Mouse (Mus musculus): Measurements from ENCODE around the gene Atp6v1g2.

Atp6v1g2 gene

GRCm38 (mm10) chr17:35236996-35237395 is 3.5 kb downstream of the Atp6v1g2 start:
- no peak for DNase-seq (ENCODE audit: low spot score in 2 of 2)

DNA sequence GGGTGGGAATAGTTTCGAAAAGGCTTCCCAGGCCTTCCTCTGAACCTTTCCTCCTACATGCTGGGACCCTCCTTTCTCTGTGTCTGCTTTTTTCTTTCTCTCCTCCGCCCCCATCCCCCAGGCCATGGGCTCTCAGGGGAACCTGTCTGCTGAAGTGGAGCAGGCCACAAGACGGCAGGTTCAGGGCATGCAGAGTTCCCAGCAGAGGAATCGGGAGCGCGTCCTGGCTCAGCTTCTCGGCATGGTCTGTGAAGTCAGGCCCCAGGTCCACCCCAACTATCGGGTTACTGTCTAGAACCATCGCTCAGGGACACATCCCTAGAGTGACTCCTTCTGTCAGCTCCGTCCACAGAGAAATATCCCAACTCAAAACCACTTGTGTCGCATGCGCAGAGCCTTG is 4.0 kb downstream of the Atp6v1g2 start:
- DNase-seq (ENCODE audit: low spot score in 2 of 2): no peak

- no peak for DNase-seq (ENCODE audit: low spot score in 2 of 2)
Measured at GRCm38 (mm10) chr17:35239700-35240099, 6.2 kb downstream of the Atp6v1g2 start.

GRCm38 (mm10) chr17:35240384-35241304 is 7.2 kb downstream of the Atp6v1g2 start:
- no peak for DNase-seq (ENCODE audit: low spot score in 2 of 2)

GRCm38 (mm10) chr17:35241305-35242014 is 8.0 kb downstream of the Atp6v1g2 start, which contains the start of gene Ddx39b:
Ddx39b (plus strand) TSS chr17:35241746.
- peak; percentile 91 to 94 for DNase-seq (ENCODE audit: low spot score in 2 of 2)

DNA sequence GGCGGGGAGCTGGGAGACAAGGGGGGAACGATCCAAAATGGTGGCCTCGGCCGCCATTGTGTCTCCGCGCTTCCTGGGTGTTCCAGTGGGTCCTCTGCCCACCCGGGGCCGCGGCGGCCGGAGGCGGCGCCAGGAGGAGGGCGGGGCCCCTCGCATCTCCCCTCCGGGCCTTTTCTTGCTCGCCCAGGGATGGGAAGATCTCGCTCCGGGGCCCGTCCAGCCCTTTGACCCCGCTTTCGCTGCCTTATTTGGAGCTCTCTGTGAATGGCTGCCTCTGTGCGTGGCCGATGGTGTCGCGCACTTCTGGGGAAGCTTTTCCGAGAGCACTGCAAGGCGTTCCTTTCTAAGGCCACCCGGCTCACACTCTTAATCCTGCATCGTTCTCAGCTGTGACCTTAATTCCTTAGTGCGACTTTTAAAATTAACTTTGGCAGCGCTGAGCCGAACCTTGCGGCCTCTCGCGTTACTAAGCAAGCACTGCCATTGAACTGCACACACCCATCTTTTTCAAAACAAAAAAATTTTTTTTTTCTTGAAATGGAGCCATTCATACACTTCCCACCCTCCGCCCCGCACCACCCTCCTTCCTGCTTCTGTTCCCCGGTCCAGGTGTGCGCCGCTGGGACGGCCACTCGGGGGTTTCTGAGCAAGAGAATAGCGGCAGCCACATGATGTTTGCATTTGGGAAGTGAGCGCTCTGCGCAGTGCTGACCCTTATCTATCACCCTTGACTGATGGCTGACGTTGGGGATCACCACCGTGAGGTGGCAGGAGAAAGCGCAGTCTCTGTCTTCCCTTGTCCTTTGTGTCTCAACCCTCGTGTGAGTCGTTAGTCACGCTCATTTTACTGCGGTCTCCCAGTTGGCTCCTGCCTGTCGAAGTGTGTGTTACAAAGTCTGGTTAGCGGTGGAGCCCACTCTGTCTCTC is 8.8 kb downstream of the Atp6v1g2 start:
- DNase-seq (ENCODE audit: low spot score in 2 of 2): no peak

DNA sequence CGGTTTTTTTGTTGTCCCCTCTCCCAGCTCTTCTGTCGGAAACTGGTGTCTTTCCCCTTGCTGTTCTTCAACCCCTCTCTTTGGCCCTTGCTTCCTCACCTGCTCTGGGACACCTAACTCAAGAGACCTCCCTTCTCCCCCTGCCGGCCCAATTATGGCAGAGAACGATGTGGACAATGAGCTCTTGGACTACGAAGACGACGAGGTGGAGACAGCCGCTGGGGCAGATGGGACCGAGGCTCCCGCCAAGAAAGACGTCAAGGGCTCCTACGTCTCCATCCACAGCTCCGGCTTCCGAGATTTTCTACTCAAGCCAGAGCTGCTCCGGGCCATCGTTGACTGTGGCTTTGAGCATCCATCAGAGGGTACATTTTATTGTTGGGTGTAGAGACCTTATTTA is 9.6 kb downstream of the Atp6v1g2 start:
- no peak for DNase-seq (ENCODE audit: low spot score in 2 of 2)

- DNase-seq (ENCODE audit: low spot score in 2 of 2): no peak
Measured at GRCm38 (mm10) chr17:35244999-35245398, 11.5 kb downstream of the Atp6v1g2 start.

DNA sequence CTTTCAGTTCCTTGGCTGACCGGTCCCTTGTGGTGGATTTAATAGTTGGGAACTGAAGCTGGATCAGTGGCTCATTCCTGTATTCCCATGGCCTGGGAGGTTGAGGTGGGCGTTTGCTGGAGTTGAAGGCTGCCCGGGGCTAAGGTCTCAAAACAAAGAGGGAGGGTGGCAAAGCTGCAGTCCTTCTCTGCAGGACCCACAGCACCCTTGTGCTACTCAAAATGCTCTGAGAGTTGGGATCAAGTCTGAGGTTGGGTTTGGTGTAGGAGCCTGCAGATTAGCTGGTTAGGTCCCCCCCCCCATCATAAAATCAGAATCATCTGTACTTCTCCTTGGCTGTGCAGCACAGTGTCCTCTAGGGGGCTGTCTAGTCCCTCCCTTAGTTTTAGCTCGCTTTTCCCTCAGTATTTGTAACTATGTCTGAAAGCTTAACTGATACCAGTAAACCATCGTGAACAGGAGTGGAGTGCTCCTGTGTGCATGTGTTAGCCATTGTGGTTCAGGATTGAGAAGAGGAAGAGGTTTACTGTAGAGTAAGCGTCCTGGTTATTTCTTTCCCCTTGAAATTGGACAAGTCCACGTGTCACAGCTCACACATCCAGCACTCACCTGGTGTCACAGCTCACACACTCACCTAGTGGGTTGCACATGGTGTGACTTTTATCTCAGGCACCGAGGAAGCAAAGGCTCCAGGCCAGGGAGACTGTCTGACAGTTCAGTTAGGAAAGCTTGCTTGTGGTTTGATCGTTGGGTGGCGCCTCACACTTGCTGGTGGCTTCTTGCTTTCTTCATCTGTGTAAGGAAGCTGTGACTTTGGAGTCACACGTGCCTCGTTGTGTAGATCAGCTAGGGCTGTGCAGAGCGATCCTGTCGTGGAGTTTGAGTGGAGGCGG is 12.5 kb downstream of the Atp6v1g2 start:
- DNase-seq (ENCODE audit: low spot score in 2 of 2): no peak

DNA sequence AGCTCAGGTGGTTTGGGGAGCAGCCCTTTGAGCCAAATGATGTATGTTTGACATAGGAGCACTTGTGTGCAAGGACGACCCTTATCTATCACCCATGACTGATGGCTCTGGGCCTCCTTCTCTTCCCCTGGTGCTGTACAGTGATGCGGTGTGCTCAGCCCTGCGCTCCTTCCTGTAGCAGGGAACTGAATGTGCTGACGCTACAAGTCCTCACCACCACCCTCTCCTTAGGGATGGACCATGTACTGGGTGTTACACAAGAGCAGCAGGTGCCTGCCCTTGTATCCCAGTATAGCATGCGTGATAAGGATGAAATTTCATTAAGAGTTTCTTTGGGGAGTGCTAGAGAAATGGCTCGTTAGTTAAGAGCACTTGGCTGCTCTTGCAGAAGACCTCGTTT is 13.7 kb downstream of the Atp6v1g2 start:
- no peak for DNase-seq (ENCODE audit: low spot score in 2 of 2)

DNA sequence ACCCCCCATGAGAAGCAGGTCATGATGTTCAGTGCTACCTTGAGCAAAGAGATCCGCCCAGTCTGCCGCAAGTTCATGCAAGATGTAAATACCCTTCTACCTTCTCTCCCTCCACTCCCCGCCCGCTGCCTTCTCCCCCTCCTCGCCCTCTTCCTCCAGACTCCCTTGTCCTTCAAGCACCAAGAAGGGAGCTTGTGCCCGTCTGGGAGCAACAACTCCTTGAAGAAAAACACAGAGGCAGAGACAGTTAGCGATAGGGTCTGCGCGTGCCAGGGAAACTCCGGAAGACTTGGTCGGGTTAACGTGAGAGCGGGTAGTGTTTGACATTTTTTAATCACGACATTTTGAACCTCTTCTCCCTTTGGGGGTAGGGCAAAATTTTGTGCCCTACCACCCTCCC is 15.5 kb downstream of the Atp6v1g2 start:
- no peak for DNase-seq (ENCODE audit: low spot score in 2 of 2)

DNA sequence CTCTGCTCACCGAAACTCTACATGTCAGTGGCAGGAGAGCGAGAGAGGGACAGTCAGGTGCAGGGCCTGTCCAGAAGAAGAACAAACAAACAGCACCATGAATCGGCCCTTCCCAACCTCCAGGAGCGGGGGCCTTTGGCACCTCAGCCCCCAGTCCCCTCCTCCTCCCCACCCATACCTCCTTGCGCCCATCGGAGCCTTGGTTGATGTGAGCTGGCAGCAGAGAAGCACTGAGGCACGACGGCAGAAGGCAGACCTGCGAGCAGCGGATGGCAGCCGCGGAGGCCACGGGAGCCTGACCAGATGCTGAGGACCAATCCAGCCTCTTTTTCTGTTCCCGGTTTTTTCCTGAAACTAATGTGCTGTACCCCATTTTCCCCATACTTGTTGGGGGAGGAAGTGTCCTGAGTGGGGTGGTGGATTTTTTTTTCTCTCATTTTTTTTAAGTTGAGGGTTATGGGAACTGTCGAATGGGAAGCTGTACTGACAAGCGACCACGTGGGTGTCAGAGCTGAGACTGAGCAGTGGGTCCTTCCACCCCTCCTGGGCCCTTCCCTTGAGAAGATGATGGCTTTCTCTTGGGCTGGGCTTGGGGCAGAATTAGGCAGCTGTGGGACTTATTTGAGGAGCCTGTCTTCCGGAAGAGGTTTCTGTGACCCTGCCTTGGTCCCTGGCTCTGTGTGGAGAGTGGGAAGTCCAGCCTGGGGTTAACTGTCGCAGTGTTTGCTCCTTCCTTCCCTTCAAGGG is 16.2 kb downstream of the Atp6v1g2 start:
- DNase-seq (ENCODE audit: low spot score in 2 of 2): no peak

DNA sequence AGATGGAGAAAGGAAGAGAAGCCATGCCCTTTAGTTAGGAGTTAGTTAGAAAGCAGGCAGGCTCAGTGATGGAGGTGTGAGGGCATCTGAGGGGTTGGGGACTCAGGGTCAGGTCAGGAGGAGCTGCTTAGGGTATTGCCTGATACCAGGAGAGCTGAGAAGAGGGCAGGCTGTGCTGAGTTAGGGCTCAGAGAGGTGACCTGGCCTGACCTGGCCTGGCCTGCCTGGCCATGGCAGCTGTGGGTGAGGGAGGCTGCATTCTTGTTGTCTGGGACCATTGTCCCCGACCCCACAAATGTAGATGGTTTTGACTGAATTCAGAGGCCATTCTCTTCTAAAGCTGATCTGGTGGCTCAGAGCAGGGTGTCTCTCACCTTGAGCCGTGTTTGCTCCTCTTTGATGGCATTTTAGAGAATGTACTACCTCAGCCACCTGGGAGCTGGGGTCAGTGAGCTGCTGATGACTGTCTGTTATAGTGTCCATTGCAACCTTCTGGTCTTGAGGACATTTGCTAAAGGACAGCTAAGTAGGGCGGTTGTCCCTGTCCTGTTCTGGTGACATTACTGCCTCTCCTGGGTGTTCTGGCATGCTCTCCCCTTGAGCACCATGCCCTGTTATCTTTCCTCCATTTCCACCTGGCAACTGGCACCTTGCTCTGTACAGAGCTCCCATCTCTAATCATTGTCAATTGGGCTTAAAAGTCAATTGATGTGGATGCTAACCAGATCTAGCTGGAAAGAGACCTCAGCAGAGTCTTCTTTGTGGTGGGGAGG is 17.1 kb downstream of the Atp6v1g2 start:
- DNase-seq (ENCODE audit: low spot score in 2 of 2): no peak

DNA sequence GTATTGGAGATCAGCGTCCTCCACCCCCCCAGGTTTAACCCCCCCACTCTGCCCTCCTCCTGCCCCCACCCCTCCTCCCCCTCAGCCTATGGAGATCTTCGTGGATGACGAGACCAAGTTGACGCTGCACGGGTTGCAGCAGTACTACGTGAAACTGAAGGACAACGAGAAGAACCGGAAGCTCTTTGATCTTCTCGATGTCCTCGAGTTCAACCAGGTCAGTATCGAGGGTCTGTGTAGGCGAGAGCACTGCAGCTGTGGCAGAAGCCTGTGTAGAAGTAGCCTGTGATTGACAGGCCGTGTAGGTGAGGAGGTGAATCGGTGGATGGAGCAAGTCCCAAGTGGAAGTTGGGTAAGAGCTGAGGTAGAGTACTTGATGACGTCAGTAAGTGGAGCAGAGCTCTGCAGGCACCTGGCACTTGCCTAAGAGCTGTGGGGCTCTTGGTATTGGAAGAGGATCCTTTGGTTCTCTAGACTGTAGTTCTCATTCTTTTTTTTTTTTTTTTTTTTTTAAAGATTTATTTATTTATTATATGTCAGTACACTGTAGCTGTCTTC is 17.8 kb downstream of the Atp6v1g2 start:
- DNase-seq (ENCODE audit: low spot score in 2 of 2): no peak

DNA sequence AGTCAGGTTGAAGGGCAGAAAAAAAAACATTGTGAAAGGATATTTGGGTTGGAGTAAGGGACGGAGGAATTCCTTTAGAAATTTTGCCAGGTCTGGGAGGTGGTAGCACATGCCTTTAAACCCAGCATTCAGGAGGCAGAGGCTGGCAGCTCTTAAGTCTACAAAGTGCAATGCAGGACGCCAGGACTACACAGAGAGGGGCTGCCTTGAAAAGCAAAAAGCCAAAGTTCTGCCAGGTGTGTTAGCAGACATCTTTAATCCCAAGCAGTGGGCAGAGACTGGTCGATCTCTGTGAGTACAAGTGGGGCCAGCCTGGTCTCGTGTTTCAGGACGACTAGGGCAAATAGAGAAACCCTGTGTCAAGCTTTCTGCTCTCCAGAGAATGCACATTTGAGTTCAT is 18.5 kb downstream of the Atp6v1g2 start:
- no peak for DNase-seq (ENCODE audit: low spot score in 2 of 2)

GRCm38 (mm10) chr17:35252619-35253292 is 19.3 kb downstream of the Atp6v1g2 start:
- no peak for DNase-seq (ENCODE audit: low spot score in 2 of 2)

DNA sequence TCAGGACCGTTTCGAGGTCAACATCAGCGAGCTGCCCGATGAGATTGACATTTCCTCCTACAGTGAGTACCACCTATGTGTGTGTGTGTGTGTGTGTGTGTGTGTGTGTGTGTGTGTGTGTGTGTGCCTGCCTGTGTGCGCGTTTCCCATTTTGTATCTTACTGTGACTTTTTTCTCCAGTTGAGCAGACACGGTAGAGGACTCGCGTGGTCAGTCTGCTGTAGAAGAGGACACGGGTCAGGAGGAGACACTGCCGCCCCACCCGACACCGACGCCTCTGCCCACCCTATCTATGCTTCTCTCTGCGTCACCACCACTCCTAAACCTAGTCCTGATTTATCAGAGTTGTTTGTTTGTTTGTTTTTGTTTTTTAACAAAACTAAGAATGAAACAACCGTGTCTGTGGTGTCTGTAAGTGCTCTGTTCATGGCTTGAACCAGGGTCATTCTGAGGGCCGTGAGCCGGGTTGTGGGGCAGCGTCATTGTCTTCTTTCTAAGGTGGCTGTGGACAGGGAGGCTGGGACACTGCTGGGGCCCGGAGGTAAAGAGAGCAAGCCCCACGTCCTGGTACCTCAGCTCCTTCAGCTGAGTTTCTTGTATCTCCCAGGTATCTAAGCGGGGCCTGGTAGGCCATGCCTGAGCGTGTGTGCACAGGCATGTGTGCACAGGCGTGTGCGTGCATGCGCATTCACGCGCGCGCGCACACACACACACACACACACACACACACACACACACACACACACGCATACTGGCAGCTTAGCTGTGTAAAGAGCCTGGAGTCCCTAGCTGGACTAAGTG is 20.0 kb downstream of the Atp6v1g2 start:
- DNase-seq (ENCODE audit: low spot score in 2 of 2): no peak
